Mouse (Mus musculus) urinary bladder, postnatal 10 days (tissue): Measurements from ENCODE around the gene Arid1b.

Source experiments
- DNase-seq: peaks from one replicate; pipeline ENCODE4 v3.0.0; 2022; ENCODE audit warnings: low spot score

The Arid1b gene

DNA sequence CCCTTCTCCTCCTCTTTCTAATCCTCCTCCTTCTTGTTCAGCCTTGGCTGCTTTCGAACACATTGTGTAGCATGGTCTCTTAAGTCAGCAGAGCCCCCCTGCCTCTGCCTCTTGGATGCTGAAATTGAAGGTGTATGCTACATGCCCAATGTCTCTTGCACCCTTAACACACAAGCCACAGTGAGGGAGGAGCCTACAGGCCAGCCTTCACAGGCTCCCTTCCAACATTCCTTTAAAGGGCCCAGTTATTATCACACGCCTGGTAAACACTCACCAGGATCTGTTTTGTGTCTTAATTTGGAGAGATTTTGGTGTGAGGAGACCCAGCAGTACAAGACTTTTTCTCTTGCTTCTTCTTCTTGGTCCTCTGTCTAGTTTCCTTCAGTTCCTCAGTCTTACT is 122.9 kb downstream of the Arid1b start:
- no peak for DNase-seq

DNA sequence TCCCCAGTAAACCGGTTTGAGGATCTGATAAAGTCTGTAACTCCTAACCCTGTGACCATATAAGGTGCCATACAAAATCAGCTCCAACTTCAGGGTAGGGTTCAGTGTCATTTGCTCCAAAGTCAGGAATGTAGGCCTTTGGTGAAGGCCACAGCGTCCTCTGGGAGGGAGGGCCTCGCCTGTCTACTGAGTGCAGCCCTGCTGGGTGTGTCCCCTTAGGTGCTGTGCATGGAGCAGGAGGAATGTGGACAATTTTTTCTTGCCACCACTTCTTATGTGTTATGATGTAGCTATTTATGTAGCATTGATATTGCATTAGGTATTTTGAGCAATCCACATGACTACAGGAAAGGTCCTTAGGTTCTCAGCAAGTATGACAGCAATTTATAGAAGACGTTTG is 124.0 kb downstream of the Arid1b start:
- no peak for DNase-seq

DNA sequence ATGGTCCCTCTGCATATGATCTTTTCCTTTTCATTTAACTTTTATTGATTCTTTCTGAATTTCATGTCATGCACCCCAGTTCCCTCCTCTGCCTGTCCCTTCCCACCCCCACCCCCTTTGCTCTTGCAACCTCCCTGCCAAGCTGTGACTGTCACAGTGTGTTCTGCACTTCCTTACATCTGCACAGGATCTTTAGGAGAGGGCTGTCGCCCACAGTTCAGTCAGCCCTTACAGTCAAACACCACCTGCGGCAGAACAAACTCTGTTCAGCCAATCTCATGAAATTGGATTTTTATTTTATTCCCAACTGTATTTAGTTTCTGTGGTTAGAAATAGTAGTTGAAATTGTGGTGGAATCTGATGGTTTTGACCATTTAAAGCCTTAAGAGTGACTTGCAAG is 130.5 kb downstream of the Arid1b start:
- DNase-seq = no peak

DNA sequence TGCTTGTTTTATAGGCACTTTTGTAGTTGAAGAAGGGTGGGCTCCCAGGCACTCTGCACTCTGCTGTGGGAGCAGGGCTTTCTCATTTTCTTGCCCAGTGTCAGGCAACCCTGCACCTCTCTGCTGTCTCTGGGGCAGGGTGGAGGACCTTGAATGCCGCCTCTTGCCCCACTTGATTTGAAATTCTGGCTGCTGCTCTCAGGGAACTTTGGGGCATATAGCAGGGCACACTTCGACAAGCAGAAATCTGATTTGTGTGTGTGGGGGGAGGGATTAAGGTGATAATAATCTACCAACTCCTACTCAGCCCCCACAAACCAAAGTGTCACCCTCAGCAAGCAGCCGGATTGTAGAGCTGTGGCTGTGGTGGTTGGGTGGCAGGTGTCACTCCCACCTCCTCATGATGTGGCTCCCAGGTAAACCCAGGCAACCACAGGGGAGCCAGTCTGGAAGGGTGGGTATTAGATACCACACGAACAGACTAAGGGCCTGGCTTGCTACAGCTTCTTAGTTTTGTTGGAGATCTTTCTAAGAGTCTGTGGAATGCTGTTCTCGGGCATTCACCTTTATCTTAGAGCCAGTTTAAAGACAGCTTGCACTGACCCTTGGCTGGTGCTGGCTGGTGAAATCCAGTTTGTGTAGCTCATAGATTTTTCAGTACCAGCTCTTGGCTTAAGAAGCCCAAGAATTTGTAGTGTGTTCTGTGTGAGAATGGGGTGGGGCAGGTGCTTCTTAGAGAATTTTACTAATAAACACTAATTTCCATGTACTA is 131.1 kb downstream of the Arid1b start:
- DNase-seq = no peak

DNA sequence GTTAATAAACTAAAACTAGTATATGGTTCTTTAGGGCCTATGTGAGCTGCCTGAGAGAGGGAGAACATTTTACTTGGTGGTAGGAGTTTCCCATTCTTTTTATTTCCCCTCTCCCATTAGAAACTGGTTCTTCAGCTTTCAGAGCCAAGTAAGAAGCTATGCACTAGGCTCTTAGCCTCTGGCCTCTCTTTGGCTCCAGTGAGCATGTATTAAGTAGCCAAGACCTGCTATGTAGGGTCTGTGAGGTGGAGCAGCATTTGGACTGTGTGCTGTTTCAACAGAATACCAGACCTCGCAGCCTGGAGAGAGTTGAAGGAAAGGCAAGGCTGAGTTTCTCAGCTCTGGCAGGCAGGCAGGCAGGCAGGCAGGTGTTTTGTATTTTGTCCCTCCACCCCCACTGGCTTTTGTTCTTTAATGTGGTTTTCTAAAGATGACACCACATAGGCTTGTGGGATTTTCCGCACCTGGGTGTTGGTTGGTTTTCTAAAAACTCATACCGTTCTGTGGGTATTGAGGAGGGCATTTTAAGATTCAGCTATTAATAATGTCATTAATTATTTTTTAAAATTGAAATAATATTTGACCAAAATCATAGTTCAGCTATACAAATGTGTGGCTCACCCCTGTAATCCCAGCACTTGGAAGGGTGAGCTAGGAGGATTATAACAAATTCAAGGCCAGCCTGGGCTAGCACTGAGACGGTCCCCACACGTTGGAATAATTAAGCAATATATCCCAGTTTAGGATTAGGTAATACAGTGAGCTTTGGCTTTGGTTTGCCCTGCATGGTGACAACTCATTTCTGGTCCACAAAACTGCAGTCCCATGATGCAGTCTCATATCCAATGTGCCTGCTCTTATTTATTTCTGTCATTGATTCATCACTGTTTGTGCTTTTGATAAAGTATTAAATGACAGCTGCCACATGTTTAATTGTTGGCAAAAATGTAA is 132.0 kb downstream of the Arid1b start:
- no peak for DNase-seq

DNA sequence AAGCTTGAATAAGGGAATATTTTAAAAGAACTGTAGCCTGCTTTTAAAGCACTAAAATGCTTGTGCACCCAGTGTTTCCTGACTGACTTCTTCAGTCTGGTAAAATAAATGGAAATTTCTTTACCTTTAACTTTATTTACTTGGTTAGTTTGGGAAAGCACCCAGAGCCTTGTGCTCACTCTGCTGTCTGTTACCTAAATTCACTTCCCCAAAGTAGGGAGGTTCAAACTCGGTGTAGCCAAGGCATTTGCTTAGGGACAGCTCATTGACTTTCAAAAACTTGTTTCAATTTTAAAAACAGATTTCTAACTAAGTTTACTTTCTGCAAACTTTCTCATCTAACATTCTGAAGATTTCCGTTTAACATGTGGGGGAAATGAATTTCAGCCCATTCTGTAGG is 135.5 kb downstream of the Arid1b start:
- no peak for DNase-seq

DNA sequence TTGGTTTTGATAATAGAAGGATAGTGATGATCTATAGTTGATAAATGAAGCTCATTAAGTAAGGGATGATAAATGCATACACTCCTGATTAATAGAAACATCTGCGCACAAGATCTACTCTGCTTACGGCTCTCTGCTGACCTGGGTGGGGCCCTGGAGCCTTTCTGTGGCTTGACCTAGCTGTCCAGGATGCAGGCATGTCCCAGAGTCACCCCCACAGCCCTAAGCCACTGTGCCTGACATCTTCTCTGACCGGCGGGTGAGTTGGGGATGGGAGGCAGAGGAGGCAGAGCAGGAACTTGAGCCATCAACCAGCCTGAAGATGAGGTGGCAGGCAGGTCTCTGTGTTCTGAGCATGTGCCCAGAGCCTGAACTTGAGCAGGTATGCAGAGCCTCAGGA is 136.0 kb downstream of the Arid1b start:
- no peak for DNase-seq

DNA sequence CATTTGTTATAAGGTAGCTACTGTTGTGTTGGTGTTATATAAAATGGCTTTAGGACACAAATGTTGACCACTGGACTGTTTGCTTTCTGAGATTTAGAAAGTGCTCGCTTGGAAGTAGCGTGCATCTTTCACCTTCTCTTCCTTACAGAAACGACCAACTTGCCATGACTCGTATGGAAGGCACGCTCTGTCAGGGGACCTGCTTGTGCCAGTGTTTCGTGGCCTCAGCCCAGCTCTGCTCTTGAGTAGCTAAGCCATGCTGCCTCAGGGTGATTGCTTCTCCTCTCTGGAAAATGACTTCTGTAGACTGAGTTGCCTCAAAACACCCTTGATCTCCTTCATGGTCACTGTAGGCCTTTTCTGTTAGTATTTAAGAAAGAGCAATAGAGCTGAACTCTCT is 137.6 kb downstream of the Arid1b start:
- no peak for DNase-seq

DNA sequence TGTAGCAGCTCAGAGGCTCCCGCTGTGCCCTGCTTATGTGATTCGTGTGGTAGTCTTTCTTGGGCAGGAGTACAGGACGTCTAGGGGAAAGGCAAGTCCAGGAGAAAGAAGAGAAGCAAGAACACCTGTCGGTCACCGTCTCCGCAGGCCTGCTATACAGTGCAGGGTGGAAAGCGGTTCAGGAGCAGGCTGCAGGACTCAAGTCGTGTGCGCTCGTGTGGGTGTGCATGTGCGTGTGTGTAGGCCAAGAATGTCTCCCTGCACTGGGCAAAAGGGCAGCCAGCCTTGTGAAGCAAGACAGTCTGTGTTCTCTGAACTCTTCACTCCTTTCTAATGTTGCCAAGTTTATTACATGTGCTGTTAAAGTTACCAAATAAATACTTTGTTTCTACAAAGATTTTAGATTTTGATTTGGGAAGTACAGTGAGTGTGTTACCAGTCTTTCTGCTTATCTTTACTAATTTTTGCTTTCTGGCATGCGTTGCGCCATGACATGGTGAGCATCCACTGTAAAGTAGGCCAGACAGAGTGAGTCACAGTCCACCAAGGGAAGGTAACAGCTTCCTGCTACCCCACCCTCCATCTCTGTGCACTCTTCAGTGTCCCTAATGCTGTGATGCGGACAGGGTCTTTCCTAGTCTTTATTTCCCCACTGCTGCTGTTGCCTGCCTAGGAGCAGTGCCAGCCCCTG is 138.3 kb downstream of the Arid1b start:
- no peak for DNase-seq

DNA sequence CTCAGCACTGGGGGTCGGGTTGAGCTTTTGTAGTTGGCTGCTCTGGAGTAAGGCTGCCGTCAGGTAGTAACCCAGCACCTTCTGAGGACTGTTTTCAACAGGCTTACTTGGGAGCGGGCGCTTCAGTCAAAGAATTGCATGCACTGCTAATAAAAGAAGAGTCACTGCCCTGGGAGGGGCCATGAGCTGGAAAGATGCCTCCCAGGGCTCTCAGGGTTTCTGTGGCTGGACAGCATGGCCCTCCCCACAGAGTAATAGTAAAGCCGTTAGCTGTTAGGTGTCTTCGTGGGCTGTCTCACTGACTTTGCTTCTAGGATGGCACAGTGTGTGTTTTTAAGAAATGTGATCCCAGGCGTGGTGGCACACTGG is 138.8 kb downstream of the Arid1b start:
- DNase-seq = no peak

DNA sequence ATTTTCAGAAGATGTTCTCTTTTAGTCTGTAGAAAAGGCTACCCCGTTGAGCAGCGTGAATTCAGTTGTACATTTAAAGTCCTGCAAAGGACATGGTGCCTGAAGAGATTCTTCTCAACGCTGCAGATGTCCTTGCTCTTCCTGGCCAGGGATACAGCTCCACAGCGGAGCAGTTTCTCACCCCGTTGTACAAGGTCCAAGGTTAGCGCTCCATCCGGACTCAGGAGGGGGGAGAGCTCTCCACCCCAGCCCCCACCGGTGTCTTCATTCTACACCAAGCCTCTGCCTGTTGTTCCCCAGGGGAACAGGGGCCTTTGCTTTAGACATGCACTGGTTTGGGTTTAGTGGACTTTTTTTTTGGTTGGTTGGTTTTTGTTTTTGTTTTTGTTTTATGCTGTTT is 139.7 kb downstream of the Arid1b start:
- DNase-seq = no peak

DNA sequence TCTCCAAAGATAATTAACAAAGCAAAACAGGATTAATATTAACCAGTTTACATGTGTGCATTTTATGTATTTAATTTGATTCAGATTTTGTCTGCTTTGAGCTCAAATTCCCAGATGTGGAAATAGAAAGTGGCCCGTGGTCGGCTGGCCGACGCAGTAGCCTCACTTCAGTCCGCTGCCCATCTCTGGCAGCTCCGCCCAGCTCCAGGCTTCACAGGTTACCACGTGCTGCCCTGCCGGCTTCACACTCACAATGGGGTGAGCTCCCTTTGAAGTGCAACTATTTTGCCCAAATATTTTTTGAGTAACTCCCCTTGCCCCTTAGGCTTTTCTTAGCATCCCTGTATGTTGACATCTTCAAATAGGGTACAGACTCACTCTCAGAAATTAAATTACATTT is 140.1 kb downstream of the Arid1b start:
- DNase-seq = no peak

DNA sequence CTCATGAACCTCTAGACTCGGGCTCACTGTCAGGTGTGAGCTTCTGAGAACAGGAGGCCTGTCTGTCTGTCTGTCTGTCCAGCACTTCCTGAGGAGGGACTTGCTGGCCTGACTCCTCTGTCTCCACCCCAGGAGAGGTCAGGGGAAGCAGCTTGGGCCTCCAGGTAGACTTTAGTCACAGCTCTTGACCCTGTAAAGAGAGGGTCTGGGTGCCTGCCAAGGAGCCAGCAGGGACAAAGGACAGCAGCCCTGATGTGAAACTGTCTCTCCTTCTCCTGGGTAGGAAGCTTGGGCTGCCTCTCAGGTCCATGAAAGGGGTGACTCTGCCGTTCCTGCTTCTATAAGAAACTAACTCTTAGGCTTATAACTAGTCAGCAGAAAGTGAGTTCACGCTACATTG is 143.8 kb downstream of the Arid1b start:
- DNase-seq = no peak

DNA sequence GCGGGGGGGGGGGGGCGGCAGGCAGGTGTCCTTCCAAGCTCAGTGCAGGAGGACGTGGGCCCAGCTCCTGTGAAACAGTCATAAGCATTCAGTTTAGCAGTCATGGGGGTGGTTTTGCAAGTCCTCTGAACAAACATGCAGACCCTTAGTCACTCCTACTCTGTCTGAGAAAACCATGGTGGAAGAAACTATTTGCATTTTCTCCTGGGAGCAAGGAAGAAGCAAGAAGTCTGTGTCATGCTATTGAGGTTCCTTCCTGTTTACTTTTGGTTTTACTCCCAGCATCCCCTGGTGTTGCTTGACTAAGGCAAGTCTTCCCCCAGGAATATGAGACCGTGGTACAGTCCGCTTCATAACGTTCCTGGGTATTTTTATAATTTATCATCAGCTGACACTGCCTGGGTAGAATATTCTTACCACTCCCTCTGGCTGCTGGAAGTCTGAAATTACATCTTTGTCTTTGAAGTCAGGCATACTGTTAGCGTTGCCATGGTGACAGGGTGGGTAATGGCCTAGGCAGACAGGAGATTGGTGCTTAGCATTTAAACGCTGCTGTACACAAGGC is 144.6 kb downstream of the Arid1b start:
- DNase-seq = no peak

DNA sequence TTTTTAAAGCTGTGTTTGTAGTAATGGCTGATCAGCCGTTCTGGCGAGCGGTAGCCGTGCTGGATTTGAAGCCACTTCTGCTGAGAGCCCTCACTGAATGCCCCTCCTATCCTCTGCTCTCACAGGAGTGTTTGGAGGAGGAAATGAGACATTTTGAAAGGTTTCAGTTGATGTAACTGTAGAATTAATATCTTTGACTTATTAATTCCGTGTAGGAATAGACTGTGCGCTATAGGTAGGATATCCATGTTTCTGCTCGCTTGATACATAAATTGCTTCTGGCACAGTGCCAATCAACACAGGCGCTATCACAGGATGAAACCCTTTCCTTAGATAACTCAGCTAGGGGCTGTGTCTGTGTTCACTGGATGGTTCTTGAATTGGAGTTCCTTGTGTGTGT is 145.4 kb downstream of the Arid1b start:
- DNase-seq = no peak

DNA sequence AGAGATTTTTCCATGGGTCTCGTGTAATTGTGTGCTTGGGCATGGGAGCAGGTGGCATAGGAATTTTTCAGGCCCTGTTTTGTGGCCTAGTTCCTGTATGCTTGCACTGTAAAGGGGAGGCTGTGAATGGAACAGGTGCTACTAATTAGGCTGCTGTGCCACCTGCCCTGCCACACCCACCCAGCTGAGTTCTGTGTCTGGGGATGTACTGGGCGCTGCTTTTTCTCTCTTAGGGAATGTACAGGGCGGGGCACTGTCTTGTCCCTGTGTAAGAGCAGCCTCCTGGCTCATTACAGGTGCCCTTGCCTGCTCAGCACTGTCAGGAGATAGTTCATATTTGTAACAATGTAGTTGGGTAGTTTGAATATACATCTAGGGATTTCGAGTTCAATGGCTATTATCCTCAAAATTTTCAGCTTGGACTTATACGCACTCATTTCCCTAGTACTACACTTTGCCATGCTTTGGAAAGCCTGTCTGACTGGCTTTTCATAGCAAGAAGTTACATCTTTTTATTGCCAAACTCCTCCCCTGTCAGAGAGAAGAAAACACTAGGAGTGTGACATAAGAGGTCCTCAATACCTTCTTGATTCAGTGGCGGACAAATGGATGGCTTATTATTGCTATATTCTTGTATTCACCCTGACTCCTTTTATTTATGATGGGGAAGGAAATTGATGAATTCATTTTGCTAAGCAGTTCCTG is 149.8 kb downstream of the Arid1b start:
- DNase-seq = no peak

DNA sequence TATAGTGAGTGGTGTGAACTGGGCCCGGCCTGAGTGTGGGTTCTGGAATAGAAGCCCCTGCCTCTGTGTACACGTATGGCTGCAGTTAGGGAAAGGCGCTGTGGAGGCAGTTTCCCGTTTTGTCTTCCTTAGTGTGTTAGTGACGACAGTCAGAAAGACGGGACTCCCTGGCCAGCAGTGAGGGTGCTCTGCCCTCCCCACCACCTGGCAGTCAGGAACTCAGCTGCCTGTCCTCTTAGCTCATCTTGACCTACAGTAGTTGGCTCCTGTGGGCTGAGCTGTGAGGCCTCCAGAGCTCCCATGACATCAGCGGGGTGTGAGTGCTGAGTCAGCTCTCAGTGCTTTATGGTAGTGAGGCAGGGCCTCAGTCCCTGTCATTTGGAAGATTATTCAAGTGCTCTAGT is 156.5 kb downstream of the Arid1b start:
- no peak for DNase-seq

DNA sequence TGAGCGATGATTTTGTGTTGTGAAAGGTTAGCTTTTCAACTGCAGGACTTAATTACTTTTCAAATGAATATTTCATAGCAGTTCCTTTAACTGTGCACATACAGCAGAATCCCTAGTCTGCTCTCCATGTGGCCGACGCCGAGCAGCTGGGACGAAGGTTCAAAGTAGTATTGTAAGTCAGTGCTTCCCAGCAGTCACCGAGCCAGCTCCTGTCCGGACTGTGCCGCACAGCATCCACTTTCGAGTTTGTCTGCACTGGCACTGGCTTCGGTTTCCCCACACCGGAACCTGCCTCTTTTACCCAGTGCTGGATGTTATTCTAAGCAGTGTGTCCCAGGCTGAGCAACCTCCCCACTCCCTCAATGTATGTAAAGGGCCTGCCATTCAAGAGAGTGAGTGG is 157.7 kb downstream of the Arid1b start:
- DNase-seq = no peak

DNA sequence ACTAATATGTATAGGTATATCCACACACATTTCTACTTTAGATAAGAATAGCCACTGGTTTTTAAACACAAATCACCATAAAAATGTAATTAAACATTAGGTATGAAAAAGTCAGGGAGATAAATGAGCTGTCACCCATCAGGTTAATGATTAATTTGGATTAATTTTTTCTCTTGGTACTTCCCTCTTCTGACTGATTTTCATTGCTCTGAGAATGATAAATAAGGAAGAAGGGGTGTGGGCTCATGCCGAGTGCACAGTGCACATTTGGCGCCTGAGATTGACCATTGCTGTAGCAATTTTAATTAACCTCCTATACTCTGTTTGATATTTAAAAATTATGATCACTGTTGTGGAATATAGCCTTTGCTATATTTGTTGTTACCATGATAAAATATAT is 159.3 kb downstream of the Arid1b start:
- no peak for DNase-seq

DNA sequence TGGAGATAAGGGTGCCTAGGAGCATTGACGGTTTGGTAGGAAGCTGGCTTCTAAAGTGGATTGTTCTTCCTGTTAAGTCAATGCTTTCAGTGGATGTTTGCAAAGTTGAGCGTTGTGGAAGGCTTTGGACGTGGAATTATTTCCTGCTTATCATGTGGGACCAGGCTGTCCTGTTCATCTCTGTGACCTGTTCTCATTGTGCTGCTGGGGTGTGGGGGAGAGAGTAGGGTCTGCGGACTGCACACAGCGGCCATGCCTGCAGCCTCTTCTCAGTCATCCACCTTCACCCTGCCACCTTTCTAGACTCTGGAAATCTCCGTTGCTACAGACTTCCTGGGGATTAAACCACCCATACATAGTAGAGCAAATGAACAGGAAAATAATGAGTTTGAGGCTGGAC is 160.2 kb downstream of the Arid1b start:
- DNase-seq = no peak

DNA sequence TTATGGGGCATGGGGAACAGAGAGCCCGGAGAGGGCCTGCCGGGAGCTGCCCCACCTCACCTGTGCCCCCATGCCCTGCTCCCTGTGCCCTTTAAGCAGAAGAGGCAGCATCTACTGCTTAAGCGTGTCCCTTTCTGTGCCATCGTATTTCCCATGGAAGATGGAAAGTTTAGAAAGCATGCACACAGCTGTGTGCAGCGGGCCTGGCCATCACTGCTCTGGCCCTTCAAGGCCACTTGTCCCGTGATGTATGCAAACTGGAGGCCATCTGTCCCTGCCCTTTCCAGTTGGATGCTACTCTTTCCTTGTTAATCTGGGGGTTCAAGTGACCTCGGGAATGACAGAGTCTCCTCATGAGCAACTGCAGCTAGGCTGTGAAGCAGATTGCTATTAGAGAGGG is 163.5 kb downstream of the Arid1b start:
- no peak for DNase-seq

DNA sequence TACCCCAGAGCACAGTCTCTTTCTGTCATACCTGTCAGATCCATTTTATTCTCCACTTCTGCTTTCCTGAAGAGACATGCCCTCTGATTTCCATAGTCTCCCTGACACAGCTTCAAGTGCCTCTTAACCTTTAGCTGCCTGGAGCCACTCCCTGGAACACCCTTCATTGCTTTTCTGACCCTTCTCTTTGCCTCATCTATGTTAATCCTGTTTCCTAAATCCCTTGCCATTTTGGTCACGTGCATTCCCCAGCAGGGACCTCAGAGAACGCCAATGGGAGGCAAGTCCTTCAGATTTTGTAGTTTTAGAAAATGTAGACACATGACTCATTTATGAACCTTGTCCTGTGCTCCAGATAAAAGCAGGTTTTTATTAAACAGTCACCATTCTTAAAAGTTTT is 168.4 kb downstream of the Arid1b start:
- no peak for DNase-seq
